Mouse (Mus musculus) ES-E14 (cell line): ENCODE data around the gene Rab15. TPM values are rescaled to one million over a fixed set of nuclear protein-coding genes. Genes with fewer than 3 reads are reported as not detected.
A peak's percentile ranks its signal among the peaks of the same experiment; 100 is the strongest.

Source experiments
- DNase-seq: peaks from one replicate; pipeline ENCODE4 v3.0.0-alpha.2; 2013; ENCODE audit warnings: low read depth, low spot score
- H3K27ac ChIP-seq: 2 replicates; pipeline ENCODE4 v1.5.1; 2012; ENCODE audit warnings: low read depth, mild to moderate bottlenecking, low read length, moderate library complexity, mixed read lengths; ENCODE audit not compliant: poor library complexity, insufficient read depth, severe bottlenecking
- H3K36me3 ChIP-seq: 2 replicates; pipeline ENCODE4 v1.6.1; 2012; ENCODE audit warnings: mild to moderate bottlenecking, low read length, moderate library complexity, mixed read lengths; ENCODE audit not compliant: control insufficient read depth, poor library complexity, insufficient read depth, severe bottlenecking
- H3K4me1 ChIP-seq, 2 experiments: fragments of 150-350 bp in 1 of 2; sonication (generic) in 1 of 2; 2 replicates each; pipeline ENCODE4 v1.6.1; 2012; ENCODE audit warnings: low read length in 2 of 2, mild to moderate bottlenecking in 1 of 2, mixed read lengths in 1 of 2; ENCODE audit not compliant: control insufficient read depth in 2 of 2, insufficient read depth in 2 of 2, poor library complexity in 1 of 2
- H3K4me3 ChIP-seq, 2 experiments: fragments of 150-350 bp in 1 of 2; sonication (generic) in 1 of 2; 2 replicates each; pipeline ENCODE4 v1.5.1; 2012; ENCODE audit warnings: low read length in 2 of 2, low read depth in 1 of 2, mild to moderate bottlenecking in 1 of 2, mixed read lengths in 1 of 2; ENCODE audit not compliant: insufficient read depth in 1 of 2, poor library complexity in 1 of 2, severe bottlenecking in 1 of 2
- H3K9ac ChIP-seq: 2 replicates; pipeline ENCODE4 v1.6.1; 2012; ENCODE audit warnings: low read depth, mild to moderate bottlenecking, low read length, mixed read lengths; ENCODE audit not compliant: poor library complexity, insufficient read depth, severe bottlenecking
- H3K9me3 ChIP-seq: fragments of 150-350 bp; sonication (generic); 2 replicates; pipeline ENCODE4 v1.6.1; 2012; ENCODE audit warnings: low read depth, mild to moderate bottlenecking, low read length; ENCODE audit not compliant: control insufficient read depth, insufficient read depth
- CHD2 ChIP-seq: IDR thresholded peaks from 2 replicates; pipeline ENCODE4 v1.6.1; 2014; ENCODE audit warnings: mild to moderate bottlenecking, low read depth, low read length, inconsistent platforms
- HCFC1 ChIP-seq: IDR thresholded peaks from 2 replicates; pipeline ENCODE4 v1.6.1; 2012; ENCODE audit warnings: low read length, inconsistent platforms, borderline replicate concordance; ENCODE audit not compliant: insufficient read depth
- MAFK ChIP-seq: IDR thresholded peaks from 2 replicates; pipeline ENCODE4 v1.6.1; 2014; ENCODE audit warnings: mild to moderate bottlenecking, low read depth, low read length, inconsistent platforms; ENCODE audit not compliant: insufficient read depth
- ZC3H11A ChIP-seq: IDR thresholded peaks from 2 replicates; pipeline ENCODE4 v1.6.1; 2012; ENCODE audit warnings: low read depth, mild to moderate bottlenecking, inconsistent platforms, low read length, borderline replicate concordance
- ZNF384 ChIP-seq: IDR thresholded peaks from 2 replicates; pipeline ENCODE4 v1.6.1; 2012; ENCODE audit warnings: low read depth, low read length, inconsistent platforms
- in situ Hi-C, 2 experiments: fragments of 600-800 bp; cut with MboI; formaldehyde crosslinking; loops; one replicate each; pipeline ENCODE4 v1.15.1; 2025; ENCODE audit warnings: low sequenced_read_pairs in 2 of 2, inconsistent platforms in 1 of 2; ENCODE audit not compliant: unreplicated experiment in 2 of 2
- total RNA-seq: library from RNA; depleted of rRNA; stranded (reverse); fragments of 300-350 nt; gene quantifications from 2 replicates; pipeline ENCODE4 v1.2.3, GENCODE M21; 2012

The Rab15 gene
- total RNA-seq, 1 experiment = 9.5 TPM

- Histone ChIP-seq H3K4me3 (no peak overlapping the region), H3K9ac (no peak overlapping the region), H3K27ac (no peak overlapping the region), H3K4me1 (no peaks in the 10 kb centered on the region), H3K36me3 (no peaks in the 10 kb centered on the region), H3K9me3 (no peaks in the 10 kb centered on the region)
- in situ Hi-C loops = no loop called here
- DNase-seq = no peak
- TF ChIP-seq ZC3H11A (no peak), CHD2 (no peak), ZNF384 (no peak), MAFK (no peak), HCFC1 (no peak)
Observed at GRCm38 (mm10) chr12:76774652-76775051, 48.1 kb downstream of the Rab15 start.

DNA sequence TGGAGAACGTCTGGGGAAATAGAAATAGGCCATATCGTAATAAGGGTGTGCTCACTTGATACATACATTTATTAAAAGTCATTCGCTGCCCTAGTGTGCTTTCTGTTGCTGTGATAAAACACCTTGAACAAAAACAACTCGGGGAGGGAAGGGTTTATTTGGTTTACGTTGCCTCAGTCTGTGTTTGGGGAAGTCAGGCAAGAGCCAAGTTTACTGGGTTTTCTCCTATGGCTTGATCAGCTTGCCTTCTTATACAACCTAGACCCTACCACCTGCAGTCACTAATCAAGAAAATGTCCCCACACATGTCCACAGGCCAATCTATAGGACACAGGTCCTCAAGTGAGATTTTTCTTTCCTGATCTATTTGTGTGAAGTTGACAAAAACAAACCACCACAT is 51.2 kb downstream of the Rab15 start:
- Histone ChIP-seq H3K4me1 (peaks cover 0 to 2% of the 10 kb centered on the region in 2 experiments; a peak in 1 of 4 replicates), H3K9me3 (no peaks in the 10 kb centered on the region), H3K27ac (no peak overlapping the region), H3K9ac (no peak overlapping the region), H3K36me3 (no peaks in the 10 kb centered on the region), H3K4me3 (no peak overlapping the region)
- in situ Hi-C loops = no loop called here
- TF ChIP-seq ZNF384 = no peak
- TF ChIP-seq CHD2 = no peak
- TF ChIP-seq ZC3H11A = no peak
- no peak for TF ChIP-seq MAFK
- no peak for TF ChIP-seq HCFC1
- DNase-seq = no peak

DNA sequence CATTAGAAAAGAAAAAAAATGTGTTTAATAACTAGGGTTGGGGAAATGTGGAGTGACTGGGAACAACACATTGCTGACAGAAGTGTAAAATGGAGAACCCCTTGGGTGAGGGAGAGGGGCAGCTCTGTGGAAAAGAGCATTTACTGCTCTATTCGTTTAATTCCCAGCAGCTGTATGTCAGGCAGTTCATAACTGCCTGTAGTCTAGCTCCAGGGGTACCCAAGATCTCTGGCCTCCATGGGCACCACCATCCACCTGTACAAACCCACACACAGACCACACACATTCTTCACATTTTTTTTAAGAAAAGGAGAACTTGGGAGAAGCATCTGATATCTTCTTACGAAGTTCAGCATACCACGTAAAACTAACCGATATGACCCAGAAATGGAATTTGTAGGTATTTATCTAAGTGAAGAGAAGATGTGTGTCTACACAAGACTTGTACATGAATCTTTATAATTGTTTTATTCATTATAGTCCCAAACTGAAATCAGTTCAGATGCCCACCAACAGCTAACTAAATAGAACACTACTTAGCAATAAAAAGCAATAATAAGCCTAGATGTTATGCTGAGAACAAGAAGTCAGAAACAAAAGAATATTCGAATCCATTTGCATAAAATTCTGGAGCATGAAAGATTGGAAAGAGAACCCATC is 51.7 kb downstream of the Rab15 start:
- in situ Hi-C loops = no loop called here
- H3K4me3 ChIP-seq = no peak overlapping the region
- H3K9me3 ChIP-seq = no peaks in the 10 kb centered on the region
- peaks cover 0 to 7% of the 10 kb centered on the region in 2 experiments; a peak in 2 of 4 replicates for H3K4me1 ChIP-seq
- H3K36me3 ChIP-seq = no peaks in the 10 kb centered on the region
- DNase-seq = no peak
- no peak overlapping the region for H3K27ac ChIP-seq
- TF ChIP-seq MAFK = no peak
- no peak for TF ChIP-seq HCFC1
- TF ChIP-seq CHD2 = no peak
- TF ChIP-seq ZC3H11A = no peak
- TF ChIP-seq ZNF384 = no peak
- no peak overlapping the region for H3K9ac ChIP-seq

- Histone ChIP-seq H3K9ac (peak overlapping the region; percentile 97), H3K36me3 (no peaks in the 10 kb centered on the region), H3K27ac (peak overlapping the region; percentile 71; the same call in 1 of the 2 replicates), H3K4me3 (peak overlapping the region; percentile 81 to 86), H3K4me1 (peaks cover 0 to 10% of the 10 kb centered on the region in 2 experiments; a peak in 2 of 4 replicates), H3K9me3 (no peaks in the 10 kb centered on the region)
- in situ Hi-C loops = no loop called here
- no peak for DNase-seq
- TF ChIP-seq ZC3H11A (no peak), ZNF384 (no peak), CHD2 (no peak), HCFC1 (no peak), MAFK (no peak)
Observed at GRCm38 (mm10) chr12:76765901-76766630, 56.6 kb downstream of the Rab15 start.
